Mouse (Mus musculus): Measurements from ENCODE around the gene Elf3.
A peak's percentile ranks its signal among the peaks of the same experiment; 100 is the strongest.
"Not testable (repeated sequence)": the region's sequence is repeated elsewhere in the genome, so short reads cannot be mapped to it uniquely, and the experiment has no call there.

Gene Elf3

GRCm38 (mm10) chr1:135237131-135237851 is 21.1 kb downstream of the Elf3 start:
- no peak for DNase-seq

GRCm38 (mm10) chr1:135234771-135235170 is 23.6 kb downstream of the Elf3 start:
- no peak for DNase-seq

- DNase-seq = no peak
Observed at GRCm38 (mm10) chr1:135233961-135234360, 24.4 kb downstream of the Elf3 start.

- DNase-seq = not testable (repeated sequence)
Observed at GRCm38 (mm10) chr1:135231878-135232277, 26.5 kb downstream of the Elf3 start.

GRCm38 (mm10) chr1:135227339-135227950 is 30.9 kb downstream of the Elf3 start:
- DNase-seq = peak; percentile 91 to 93

GRCm38 (mm10) chr1:135224981-135225604 is 33.3 kb downstream of the Elf3 start:
- no peak for DNase-seq

GRCm38 (mm10) chr1:135224147-135224546 is 34.2 kb downstream of the Elf3 start:
- no peak for DNase-seq

GRCm38 (mm10) chr1:135217607-135218233 is 40.6 kb downstream of the Elf3 start:
- peak; percentile 43 to 64 for DNase-seq

- DNase-seq = no peak
Observed at GRCm38 (mm10) chr1:135213772-135214640, 44.4 kb downstream of the Elf3 start.

GRCm38 (mm10) chr1:135210421-135210820 is 47.9 kb downstream of the Elf3 start:
- no peak for DNase-seq

- no peak for DNase-seq
Observed at GRCm38 (mm10) chr1:135208716-135209115, 49.7 kb downstream of the Elf3 start.

- DNase-seq = no peak
Observed at GRCm38 (mm10) chr1:135206586-135207339, 51.6 kb downstream of the Elf3 start.

GRCm38 (mm10) chr1:135205257-135205656 is 53.1 kb downstream of the Elf3 start:
- DNase-seq = no peak

GRCm38 (mm10) chr1:135204196-135205126 is 53.9 kb downstream of the Elf3 start:
- DNase-seq = no peak
